Mouse (Mus musculus) limb, embryonic 10.5 days (tissue): Measurements from ENCODE around the gene Fam118a. TPM values are rescaled to one million over a fixed set of nuclear protein-coding genes. Genes with fewer than 3 reads are reported as not detected.

Source experiments
- DNase-seq: peaks from one replicate; pipeline ENCODE4 v3.0.0-alpha.2; 2017; ENCODE audit warnings: low spot score
- H3K27ac ChIP-seq: fragments of 300-500 bp; sonication (generic); 2 replicates; pipeline ENCODE4 v1.5.1; 2016; ENCODE audit warnings: mild to moderate bottlenecking
- H3K27me3 ChIP-seq: fragments of 300-500 bp; sonication (generic); 2 replicates; pipeline ENCODE4 v1.6.1; 2016; ENCODE audit warnings: low read depth, mild to moderate bottlenecking; ENCODE audit not compliant: poor library complexity, severe bottlenecking
- H3K36me3 ChIP-seq: fragments of 300-500 bp; sonication (generic); 2 replicates; pipeline ENCODE4 v1.6.1; 2016; ENCODE audit warnings: mild to moderate bottlenecking, moderate library complexity
- H3K4me1 ChIP-seq: fragments of 300-500 bp; sonication (generic); 2 replicates; pipeline ENCODE4 v1.6.1; 2016
- H3K4me3 ChIP-seq: fragments of 300-500 bp; sonication (generic); 2 replicates; pipeline ENCODE4 v1.5.1; 2016; ENCODE audit warnings: mild to moderate bottlenecking, moderate library complexity
- H3K9me3 ChIP-seq: fragments of 300-500 bp; sonication (generic); replicated peaks from 2 replicates; pipeline ENCODE4 v1.6.1; 2016; ENCODE audit warnings: mild to moderate bottlenecking
- WGBS: fragments of 180-500 bp; shearing (Covaris S2); methylation state at CpG from one replicate; pipeline ENCODE4 v1.1.7; 2016; 5-methylcytosine and 5-hydroxymethylcytosine counted together
- polyA plus RNA-seq: library from polyadenylated mRNA; unstranded; fragments of >200 nt; fragmentation: Nextera tagmentation; extraction: Ambion mirVana; gene quantifications from 2 replicates; pipeline ENCODE4 v1.2.1, GENCODE M21; 2016

The Fam118a gene
- polyA plus RNA-seq, 1 experiment from 2014 or later = 30.0 TPM

- Histone ChIP-seq H3K27me3 (no peaks in the 10 kb centered on the region), H3K4me3 (no peak overlapping the region), H3K36me3 (peaks cover 94% of the 10 kb centered on the region), H3K9me3 (no peaks in the 10 kb centered on the region), H3K4me1 (0 out of 2 replicates have a peak, but pooled peaks cover under 1% of the 10 kb centered on the region), H3K27ac (no peak overlapping the region)
- WGBS = 77% methylated on average over 1 of the region's 1 CpGs
- no peak for DNase-seq
Observed at GRCm38 (mm10) chr15:85049758-85050157, 21.0 kb downstream of the Fam118a start.

- no peaks in the 10 kb centered on the region for H3K9me3 ChIP-seq
- H3K27ac ChIP-seq = no peak overlapping the region
- H3K4me3 ChIP-seq = no peak overlapping the region
- H3K27me3 ChIP-seq = no peaks in the 10 kb centered on the region
- WGBS = 98% methylated on average over 3 of the region's 3 CpGs
- H3K36me3 ChIP-seq = peaks cover 75% of the 10 kb centered on the region
- no peaks in the 10 kb centered on the region for H3K4me1 ChIP-seq
- no peak for DNase-seq
Observed at GRCm38 (mm10) chr15:85054098-85054497, 25.4 kb downstream of the Fam118a start.

- WGBS = 88% methylated on average over 4 of the region's 4 CpGs
- Histone ChIP-seq H3K4me1 (no peaks in the 10 kb centered on the region), H3K9me3 (no peaks in the 10 kb centered on the region), H3K4me3 (no peak overlapping the region), H3K27me3 (no peaks in the 10 kb centered on the region), H3K27ac (no peak overlapping the region), H3K36me3 (peaks cover 71% of the 10 kb centered on the region)
- no peak for DNase-seq
Observed at GRCm38 (mm10) chr15:85055186-85055585, 26.4 kb downstream of the Fam118a start.

GRCm38 (mm10) chr15:85063421-85063820, 34.7 kb downstream of the Fam118a start:
- 84% methylated on average over 2 of the region's 2 CpGs for WGBS
- no peaks in the 10 kb centered on the region for H3K9me3 ChIP-seq
- H3K4me3 ChIP-seq = no peak overlapping the region
- H3K4me1 ChIP-seq = no peaks in the 10 kb centered on the region
- no peaks in the 10 kb centered on the region for H3K27me3 ChIP-seq
- peaks cover 30% of the 10 kb centered on the region for H3K36me3 ChIP-seq
- DNase-seq = no peak
- H3K27ac ChIP-seq = no peak overlapping the region

GRCm38 (mm10) chr15:85070561-85070960, 41.8 kb downstream of the Fam118a start:
- WGBS = 44% methylated on average over 2 of the region's 2 CpGs
- peak; percentile 40 for DNase-seq
- Histone ChIP-seq H3K36me3 (no peaks in the 10 kb centered on the region), H3K27me3 (no peaks in the 10 kb centered on the region), H3K4me1 (no peaks in the 10 kb centered on the region), H3K9me3 (no peaks in the 10 kb centered on the region), H3K4me3 (no peak overlapping the region), H3K27ac (no peak overlapping the region)

- no peaks in the 10 kb centered on the region for H3K36me3 ChIP-seq
- H3K4me3 ChIP-seq = no peak overlapping the region
- 93% methylated on average over 2 of the region's 2 CpGs for WGBS
- H3K27me3 ChIP-seq = no peaks in the 10 kb centered on the region
- no peaks in the 10 kb centered on the region for H3K4me1 ChIP-seq
- no peaks in the 10 kb centered on the region for H3K9me3 ChIP-seq
- DNase-seq = no peak
- H3K27ac ChIP-seq = no peak overlapping the region
Observed at GRCm38 (mm10) chr15:85072651-85073050, 43.9 kb downstream of the Fam118a start.

GRCm38 (mm10) chr15:85085641-85086040, 56.9 kb downstream of the Fam118a start:
- Histone ChIP-seq H3K27me3 (no peaks in the 10 kb centered on the region), H3K4me3 (no peak overlapping the region), H3K27ac (no peak overlapping the region), H3K9me3 (no peaks in the 10 kb centered on the region), H3K36me3 (no peaks in the 10 kb centered on the region), H3K4me1 (no peaks in the 10 kb centered on the region)
- 74% methylated on average over 1 of the region's 1 CpGs for WGBS
- DNase-seq = no peak

Other genes starting within 250 kb of the Fam118a start
- 1.1 and 1.2 TPM in 2 replicates for gene Phf21b, start 172.9 kb upstream of the Fam118a start, polyA plus RNA-seq
- 1.2 and 1.3 TPM in 2 replicates for gene Gm29666, start 108.9 kb upstream of the Fam118a start, polyA plus RNA-seq
- 67.9 and 69.1 TPM in 2 replicates for gene Nup50, start 105.5 kb upstream of the Fam118a start, polyA plus RNA-seq
- gene 5031439G07Rik, start 40.4 kb upstream of the Fam118a start, polyA plus RNA-seq = 9.7 and 10.1 TPM in 2 replicates
- not detected in 2 replicates for gene Upk3a, start 11.8 kb upstream of the Fam118a start, polyA plus RNA-seq
- gene Smc1b, start 103.0 kb downstream of the Fam118a start, polyA plus RNA-seq = 0.19 and 0.38 TPM in 2 replicates
- 0.34 and 0.49 TPM in 2 replicates for gene Ribc2, start 103.1 kb downstream of the Fam118a start, polyA plus RNA-seq
- gene Fbln1, start 177.0 kb downstream of the Fam118a start, polyA plus RNA-seq = 258 and 261 TPM in 2 replicates